Mouse (Mus musculus) left cerebral cortex, adult 18-20 months (tissue): ENCODE measurements around the gene Iba57. TPM values are rescaled to one million over a fixed set of nuclear protein-coding genes. Genes with fewer than 3 reads are reported as not detected.
"Not testable (repeated sequence)": the region's sequence is repeated elsewhere in the genome, so short reads cannot be mapped to it uniquely, and the experiment has no call there.

Experiments used
- DNase-seq, 2 experiments: peaks; one replicate each; pipeline ENCODE4 v3.0.0; 2021 to 2022; ENCODE audit warnings: low spot score in 2 of 2, mixed read lengths in 1 of 2
- long read RNA-seq, 2 experiments: library from polyadenylated mRNA; stranded (forward); transcript quantifications; one replicate each; pipeline ENCODE4 v2.0.0; 2021
- total RNA-seq, 2 experiments: library from RNA; stranded (reverse); gene quantifications; 2 replicates each; pipeline ENCODE4 v1.2.3; 2021

Gene Iba57
- total RNA-seq: 1 to 10 TPM; 7.2 to 7.4 TPM
- long read RNA-seq, experiment 1, full-length matches to known transcripts: 3 of 3 reads
- long read RNA-seq, experiment 1, partial matches to known transcripts: 0 of 3 reads
- long read RNA-seq, experiment 1, other reads (novel, unspliced or antisense): 0 of 3 reads
- long read RNA-seq, experiment 2, full-length matches to known transcripts: 1 of 1 reads
- long read RNA-seq, experiment 2, partial matches to known transcripts: 0 of 1 reads
- long read RNA-seq, experiment 2, other reads (novel, unspliced or antisense): 0 of 1 reads

GRCm38 (mm10) chr11:59163255-59164236, at the start of gene Iba57:
TSS of gene Iba57 (minus strand) at chr11:59163739.
- DNase-seq: peak; percentile 98

- no peak for DNase-seq
Measured at GRCm38 (mm10) chr11:59212892-59213494, 49.5 kb upstream of the Iba57 start.

- DNase-seq: not testable (repeated sequence)
Measured at GRCm38 (mm10) chr11:59212320-59212719, 48.8 kb upstream of the Iba57 start.

- not testable (repeated sequence) for DNase-seq
Measured at GRCm38 (mm10) chr11:59211561-59211960, 48.0 kb upstream of the Iba57 start.

GRCm38 (mm10) chr11:59210020-59210419, 46.5 kb upstream of the Iba57 start:
- no peak for DNase-seq

- no peak for DNase-seq
Measured at GRCm38 (mm10) chr11:59209580-59209979, 46.0 kb upstream of the Iba57 start.

GRCm38 (mm10) chr11:59209003-59209441, 45.5 kb upstream of the Iba57 start:
- DNase-seq: peak; percentile 58 to 64

- DNase-seq: peak; percentile 92 to 95
Measured at GRCm38 (mm10) chr11:59208153-59208831, 44.8 kb upstream of the Iba57 start, which contains the start of gene 2310033P09Rik. TSS of gene 2310033P09Rik (plus strand) at chr11:59208321.

GRCm38 (mm10) chr11:59202081-59202995, 38.8 kb upstream of the Iba57 start, which contains the start of gene Mrpl55:
TSS of gene Mrpl55 (plus strand) at chr11:59202486.
- peak; percentile 92 to 97 for DNase-seq

- no peak for DNase-seq
Measured at GRCm38 (mm10) chr11:59201216-59202002, 37.9 kb upstream of the Iba57 start.

GRCm38 (mm10) chr11:59196230-59196629, 32.7 kb upstream of the Iba57 start:
- DNase-seq: no peak

GRCm38 (mm10) chr11:59192059-59192386, 28.5 kb upstream of the Iba57 start, which contains the start of gene Guk1:
TSS of gene Guk1 (minus strand) at chr11:59192212.
- no peak for DNase-seq

GRCm38 (mm10) chr11:59191231-59192058, 27.9 kb upstream of the Iba57 start:
- peak; percentile 89 to 94 for DNase-seq

- DNase-seq: no peak
Measured at GRCm38 (mm10) chr11:59187706-59188105, 24.2 kb upstream of the Iba57 start.

- DNase-seq: no peak
Measured at GRCm38 (mm10) chr11:59185490-59185889, 22.0 kb upstream of the Iba57 start.

GRCm38 (mm10) chr11:59183821-59184220, 20.3 kb upstream of the Iba57 start:
- peak; percentile 57 to 62 for DNase-seq

- DNase-seq: peak in 1 of 2 experiments; percentile 23
Measured at GRCm38 (mm10) chr11:59182864-59183331, 19.4 kb upstream of the Iba57 start, which contains the start of gene Gjc2. TSS of gene Gjc2 (minus strand) at chr11:59183213.

GRCm38 (mm10) chr11:59176921-59177320, 13.4 kb upstream of the Iba57 start:
- no peak for DNase-seq
